Mouse (Mus musculus): ENCODE results near the gene D630003M21Rik. TPM values are rescaled to one million over a fixed set of nuclear protein-coding genes. Genes with fewer than 3 reads are reported as not detected.

The D630003M21Rik gene
- total RNA-seq, 2 experiments from 2014 or later, result not detected

DNA sequence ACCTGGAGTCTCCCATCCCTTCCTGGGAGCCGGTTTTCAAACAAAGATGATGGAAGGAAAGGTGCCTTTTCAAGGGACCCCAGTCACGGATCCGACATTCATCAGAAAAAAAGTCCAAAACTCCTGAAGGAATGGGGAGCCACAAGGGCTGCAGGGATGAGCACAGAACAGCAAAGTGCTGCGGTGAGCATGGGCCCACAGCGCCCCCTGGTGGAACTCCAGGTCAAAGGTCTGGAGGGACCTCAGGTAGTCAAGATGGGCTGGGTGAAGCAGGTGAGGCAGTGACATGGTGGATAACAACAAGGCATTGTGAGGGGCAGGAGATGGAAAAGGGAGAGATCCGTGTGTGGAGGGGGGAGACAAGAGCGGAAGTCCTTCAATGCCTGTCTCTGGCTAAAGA is 24.9 kb downstream of the D630003M21Rik start:
- ATAC-seq (replicated peaks; ENCODE audit: low FRiP score, poor library complexity, severe bottlenecking), result peak; percentile 69; the same call in 1 of the 2 replicates

DNA sequence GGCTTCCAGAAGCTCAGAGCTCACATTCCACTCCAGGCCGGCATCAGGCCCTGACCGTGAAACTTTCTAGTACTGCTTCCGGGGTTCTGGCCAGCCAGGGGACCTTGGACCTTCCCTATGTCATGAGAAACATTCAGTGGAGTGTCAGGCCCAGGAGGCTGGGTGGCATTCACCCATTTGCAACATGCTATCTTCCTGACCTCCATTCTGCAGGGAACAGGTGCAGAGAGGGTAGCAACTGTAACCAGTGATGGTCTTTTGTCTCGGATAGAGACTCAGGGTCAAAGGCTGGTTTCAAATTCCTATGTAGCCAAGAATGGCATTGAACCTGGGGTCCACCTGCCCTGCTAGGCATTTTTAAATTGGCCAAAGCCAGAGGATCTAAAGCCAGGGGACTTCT is 25.3 kb downstream of the D630003M21Rik start:
- no peak for ATAC-seq (replicated peaks; ENCODE audit: low FRiP score, poor library complexity, severe bottlenecking)

DNA sequence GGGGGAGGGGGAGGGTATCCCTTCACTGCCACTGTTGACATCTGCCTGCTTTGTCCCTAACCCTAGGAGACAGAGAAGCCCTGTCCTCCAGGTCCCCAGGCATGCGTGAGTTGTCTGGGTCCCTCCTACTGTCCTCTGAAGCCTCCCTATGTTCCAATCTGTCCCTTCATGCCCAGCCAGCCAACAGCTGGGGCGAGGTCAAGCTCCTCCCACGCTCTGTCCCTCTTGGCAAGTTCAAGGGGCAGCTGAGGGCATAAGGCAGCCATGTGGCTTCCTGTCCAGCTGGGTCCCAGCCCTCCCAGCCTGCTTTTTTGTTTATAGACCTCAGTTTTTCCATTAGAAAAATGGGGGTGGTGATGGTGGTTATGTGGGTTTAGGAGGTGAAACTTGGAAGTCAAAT is 29.7 kb downstream of the D630003M21Rik start:
- ATAC-seq (replicated peaks; ENCODE audit: low FRiP score, poor library complexity, severe bottlenecking), result no peak

DNA sequence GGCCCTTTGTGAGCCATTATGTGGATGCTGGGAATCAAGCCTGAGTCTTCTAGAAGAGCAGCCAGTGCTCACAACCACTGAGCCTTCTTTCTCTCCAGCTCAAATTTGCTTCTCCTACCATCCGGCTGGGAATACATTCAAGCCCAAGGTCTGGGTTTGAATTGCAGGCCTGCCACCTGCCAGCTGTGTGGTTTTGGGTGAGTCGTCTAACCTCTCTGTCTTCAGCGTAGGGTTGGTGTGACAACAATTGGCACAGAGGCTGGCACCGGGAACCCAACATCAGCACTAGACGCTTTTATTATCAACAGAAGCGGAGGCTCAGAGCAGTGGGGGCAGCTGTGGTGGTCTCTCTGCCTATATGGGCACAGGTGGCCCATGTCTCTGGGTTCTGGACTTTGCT is 30.2 kb downstream of the D630003M21Rik start:
- ATAC-seq (replicated peaks; ENCODE audit: low FRiP score, poor library complexity, severe bottlenecking), result no peak

DNA sequence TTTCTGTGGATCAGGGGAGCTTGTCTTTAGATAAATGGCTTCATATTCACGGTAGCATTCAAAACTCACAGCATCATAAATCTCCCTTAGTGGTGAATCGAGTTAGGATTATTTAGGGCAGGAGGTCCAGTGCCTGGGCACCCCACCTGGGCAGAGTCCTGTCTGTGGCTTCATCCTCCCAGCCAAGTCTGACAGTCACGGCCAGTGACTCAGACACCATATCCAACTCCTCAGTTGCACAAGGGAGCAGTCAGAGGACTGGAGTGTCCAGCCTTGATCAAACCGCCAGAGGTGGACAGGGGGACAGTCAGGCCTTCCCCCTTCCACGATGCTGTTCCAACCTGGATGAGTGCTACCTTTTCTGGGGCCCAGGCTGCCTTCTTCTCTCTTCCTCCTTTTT is 31.1 kb downstream of the D630003M21Rik start:
- ATAC-seq (replicated peaks; ENCODE audit: low FRiP score, poor library complexity, severe bottlenecking), result no peak

DNA sequence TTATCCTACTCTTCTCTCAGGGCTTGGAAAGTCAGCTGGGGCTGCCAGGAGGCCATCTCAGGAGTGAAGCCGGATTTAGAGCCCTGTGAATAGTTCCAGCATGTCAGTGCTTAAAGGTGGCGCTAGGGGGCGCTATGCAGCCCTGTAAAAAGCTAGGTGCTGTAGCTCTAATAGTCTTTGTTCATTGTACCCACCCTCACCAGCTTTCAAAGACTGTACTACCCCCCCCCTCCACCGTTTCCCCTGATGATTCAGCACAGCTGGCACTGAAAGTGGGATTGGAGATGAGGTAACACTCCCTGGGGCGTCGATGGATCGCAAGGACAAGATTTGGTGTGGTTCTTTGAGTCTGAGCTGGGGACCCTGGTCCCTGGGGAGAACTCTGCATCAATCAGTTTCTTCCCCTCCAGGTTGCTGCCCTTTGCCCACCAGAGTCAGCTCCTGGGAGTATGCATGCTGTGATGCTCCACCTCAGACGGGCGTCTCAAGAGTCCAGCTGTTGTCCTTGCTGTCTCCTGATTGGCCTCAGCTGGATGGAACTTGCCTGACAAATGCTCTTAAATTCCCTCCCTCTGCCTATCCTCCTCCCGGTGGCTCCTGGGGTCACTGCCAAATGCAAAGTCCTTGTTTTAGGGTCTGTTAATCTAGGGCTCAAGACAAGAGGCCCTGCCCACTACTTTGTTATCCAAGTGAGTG is 33.9 kb downstream of the D630003M21Rik start:
- ATAC-seq (replicated peaks; ENCODE audit: low FRiP score, poor library complexity, severe bottlenecking), result peak; percentile 54; the same call in 1 of the 2 replicates

DNA sequence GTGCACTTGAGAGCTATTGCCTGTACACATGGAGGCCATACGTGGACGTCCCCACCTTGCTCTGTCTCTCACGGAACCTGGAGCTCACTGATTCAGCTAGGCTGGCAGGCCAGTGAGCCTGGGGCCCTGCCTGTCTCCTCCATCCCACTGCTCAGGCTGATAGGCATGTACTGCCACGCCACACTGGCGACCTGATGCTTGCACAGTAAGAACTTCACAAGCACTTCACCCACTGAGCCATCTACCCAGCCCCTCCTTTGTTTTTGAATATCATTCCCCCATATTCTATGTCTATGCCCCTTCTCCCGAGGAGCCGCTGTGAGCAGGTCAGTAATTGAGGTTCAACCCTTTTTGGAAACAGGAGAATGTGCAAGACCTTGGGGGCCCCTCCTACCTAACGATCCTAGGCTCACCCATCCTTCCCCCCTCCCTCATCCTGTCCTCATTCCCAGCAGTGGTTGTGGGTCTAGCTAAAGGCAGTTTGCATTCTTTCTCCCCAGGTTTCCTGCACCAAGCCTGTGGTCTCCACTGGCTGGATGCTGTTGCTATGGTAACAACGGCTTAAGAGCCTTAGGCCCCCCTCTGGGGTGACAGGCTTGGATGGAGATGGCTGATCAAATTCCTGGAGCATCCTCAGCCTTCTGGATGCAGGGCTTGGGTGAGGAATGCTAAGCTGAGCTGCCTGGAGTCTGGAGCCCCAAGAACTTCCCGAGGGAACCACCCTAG is 35.2 kb downstream of the D630003M21Rik start:
- ATAC-seq (replicated peaks; ENCODE audit: low FRiP score, poor library complexity, severe bottlenecking), result no peak

DNA sequence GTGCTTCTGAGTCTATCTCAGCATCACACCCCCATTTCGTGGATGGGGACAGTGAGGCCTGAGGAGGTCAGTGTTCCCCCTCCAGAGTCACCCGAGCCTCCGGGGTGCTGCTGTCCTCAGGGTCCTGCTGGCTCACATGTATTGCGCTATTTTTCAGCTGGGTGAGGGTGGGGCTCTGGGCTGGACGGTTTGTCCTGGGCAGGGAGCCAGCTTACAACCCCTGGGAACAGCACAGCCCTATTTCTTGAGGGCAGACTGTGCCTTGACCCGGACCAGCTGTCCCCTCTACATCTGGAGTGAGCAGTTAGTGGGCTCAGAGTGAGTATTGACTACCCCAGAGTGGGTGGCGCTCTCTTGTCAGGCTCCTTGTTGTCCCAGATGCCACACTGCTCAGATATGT is 37.9 kb downstream of the D630003M21Rik start:
- ATAC-seq (replicated peaks; ENCODE audit: low FRiP score, poor library complexity, severe bottlenecking), result no peak

DNA sequence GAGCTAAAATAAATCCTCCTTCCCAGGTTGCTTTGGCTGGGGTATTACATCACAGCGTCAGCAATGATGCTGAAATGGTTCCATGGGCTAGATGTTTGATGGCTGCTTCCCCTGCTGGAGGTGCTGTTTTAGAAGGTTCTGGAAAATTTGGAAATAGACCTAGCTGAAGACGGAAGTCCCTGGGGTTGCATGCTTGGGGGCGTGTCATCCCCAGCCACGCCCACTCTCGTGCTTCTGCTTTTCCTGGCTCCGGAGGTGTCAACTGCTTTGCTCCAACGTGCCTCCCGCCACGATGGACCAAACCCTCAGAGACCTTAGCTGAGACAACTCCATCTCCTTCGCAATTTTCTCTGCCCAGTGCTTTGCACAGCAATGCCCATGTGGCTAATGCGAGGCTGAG is 39.6 kb downstream of the D630003M21Rik start:
- no peak for ATAC-seq (replicated peaks; ENCODE audit: low FRiP score, poor library complexity, severe bottlenecking)

DNA sequence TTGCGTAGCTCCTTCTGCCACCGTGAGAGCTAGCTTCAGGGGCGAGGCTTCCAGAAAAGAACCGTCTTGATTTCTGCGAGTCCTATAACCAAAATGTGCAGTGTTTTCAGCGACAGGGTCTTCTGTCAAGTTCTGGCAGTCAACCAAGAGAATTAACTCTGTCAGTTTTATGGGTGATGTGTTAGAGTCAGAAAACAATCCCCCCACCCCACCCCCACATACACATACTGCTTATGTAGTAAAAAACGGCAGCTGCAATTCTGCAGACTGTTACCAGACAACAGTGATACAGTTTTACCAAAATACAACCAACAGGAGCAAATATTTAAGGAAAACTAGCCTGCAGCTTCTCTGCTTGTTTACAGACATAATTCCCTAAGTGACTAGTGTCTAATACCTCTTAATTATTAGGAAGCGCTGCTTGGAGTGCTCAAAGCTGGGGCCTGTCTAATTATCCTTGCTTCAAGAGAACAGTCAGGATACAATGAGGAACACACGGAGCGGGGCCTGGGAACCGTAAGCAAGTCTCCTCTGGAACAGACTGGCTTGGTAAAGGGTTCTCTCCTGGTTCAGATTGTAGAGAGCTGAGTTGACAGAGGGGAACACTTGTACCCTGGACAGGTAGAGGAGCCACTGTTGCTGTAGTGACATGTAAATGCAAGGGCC is 42.7 kb downstream of the D630003M21Rik start:
- ATAC-seq (replicated peaks; ENCODE audit: low FRiP score, poor library complexity, severe bottlenecking), result no peak

DNA sequence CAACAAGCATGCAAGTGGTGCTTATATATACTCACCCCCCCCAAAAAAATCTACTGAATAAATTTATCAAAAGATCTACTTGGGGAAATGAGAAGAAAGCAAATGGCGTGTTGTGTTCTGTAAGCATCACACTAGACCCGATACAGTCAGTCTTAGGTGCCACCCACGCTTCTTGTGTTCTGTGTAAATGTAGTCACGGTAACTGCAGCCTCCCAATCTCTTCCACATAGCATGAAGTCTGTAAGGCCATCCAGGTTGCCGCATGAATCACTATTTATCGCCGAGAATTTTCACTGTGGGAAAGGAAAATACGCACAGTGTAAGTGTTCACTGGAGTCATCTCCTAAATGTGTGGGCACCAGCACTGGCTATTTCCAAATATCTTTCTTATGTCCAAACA is 45.8 kb downstream of the D630003M21Rik start:
- ATAC-seq (replicated peaks; ENCODE audit: low FRiP score, poor library complexity, severe bottlenecking), result no peak

DNA sequence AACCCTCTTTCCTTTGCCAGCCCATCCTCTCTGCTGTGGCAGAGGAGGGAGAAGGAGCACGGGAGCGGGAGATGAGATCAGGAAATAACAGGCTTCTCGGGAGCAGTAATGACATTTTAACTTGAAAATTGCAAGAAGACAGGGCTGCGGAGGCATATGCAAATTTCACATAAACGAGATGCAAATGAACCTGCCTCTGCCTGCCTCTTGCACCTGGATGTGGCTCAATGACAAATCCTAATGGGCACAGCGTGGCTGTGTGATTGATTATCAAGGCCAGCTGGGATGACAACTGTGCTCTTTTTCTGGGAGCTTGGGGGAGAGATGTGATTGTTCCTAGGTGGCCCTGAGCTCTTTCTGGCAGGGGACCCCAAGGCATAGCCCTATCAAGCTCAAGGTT is 47.1 kb downstream of the D630003M21Rik start:
- ATAC-seq (replicated peaks; ENCODE audit: low FRiP score, poor library complexity, severe bottlenecking), result no peak

DNA sequence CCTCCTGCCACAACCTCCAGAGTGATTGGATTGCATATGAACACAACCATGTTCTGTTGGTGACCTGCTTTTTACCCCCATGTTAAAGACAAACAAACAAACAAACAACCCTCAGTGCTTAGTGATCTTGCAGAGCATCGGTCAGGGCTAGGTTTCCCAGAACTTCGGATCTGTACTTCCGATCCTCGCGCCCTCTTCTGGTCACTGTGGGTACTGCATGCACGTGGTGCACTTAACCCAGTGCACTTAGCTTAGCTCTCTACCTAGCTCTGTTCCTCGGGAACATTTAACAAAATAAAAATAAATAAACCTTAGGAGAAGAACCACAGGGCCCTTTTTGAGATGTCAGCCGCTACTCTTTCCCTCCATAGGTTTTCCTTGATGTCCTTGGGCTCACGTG is 48.2 kb downstream of the D630003M21Rik start:
- peak; percentile 55; the same call in 1 of the 2 replicates for ATAC-seq (replicated peaks; ENCODE audit: low FRiP score, poor library complexity, severe bottlenecking)

DNA sequence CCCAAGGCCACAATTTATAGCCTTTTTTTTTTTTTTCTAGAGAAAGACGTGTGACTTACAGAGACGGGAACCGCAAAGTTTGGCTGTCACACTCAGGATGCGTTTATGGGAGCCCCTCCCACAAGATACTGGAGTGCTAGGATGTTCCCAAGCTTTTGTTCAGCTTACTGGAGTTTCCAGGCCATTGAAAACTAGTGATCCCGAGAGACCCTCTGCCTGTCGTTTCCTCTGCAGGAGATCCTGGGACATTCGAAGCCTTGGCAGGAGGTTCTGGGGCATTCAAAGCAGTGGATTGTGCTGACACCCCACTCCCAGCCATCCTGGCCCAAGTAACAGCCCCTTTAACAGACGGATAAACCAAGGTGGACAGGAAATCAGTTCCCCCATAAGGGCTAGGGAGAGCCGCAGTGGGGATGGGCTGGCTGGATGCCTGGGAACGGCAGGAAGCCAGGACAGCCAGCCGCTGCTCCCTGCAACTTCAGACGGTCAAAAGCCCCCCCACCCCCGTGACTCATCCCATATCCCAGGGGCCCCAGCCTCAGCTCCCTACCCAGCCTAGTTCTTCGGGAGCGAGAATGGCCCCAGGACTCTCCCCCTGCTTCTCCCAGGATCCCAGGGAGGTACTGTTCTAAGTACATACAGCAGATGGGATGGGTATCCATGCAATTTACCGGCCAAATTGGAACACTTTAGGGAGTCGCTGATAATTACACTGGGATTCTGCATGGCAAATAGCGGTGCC is 49.5 kb downstream of the D630003M21Rik start:
- ATAC-seq (replicated peaks; ENCODE audit: low FRiP score, poor library complexity, severe bottlenecking), result no peak

DNA sequence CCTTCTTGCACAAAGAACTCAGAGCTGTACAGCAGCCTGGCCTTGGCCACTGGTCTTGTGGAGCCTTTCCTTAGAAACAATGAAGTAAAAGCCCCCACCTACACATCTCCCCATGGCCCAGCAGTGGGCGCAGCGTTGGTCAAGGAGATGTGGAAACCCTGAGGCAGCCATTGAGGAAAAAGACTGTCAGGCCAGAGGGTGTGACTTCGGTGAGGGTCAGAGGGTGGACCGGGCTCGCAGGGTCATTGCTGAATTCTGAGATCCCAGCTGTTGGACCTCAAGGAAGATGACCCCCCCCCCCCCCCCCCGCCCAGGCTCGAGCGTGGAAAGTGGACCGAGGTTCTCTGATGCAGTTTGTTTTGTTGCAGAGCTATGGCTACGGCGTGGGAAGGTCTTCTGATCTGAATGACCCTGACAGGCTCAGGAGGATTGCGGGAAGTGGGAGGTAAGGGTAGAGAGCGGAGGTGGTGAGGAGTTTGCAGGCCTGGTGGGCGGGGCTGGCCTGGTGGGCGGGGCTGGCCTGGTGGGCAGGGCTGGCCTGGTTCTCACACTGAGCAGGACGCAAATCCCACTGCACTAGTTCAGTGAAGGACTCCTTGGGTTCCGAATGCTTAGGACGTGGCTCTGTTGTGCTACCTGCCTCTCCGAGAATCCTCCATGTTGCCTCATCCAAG is 50.2 kb downstream of the D630003M21Rik start:
- peak; percentile 54; the same call in 1 of the 2 replicates for ATAC-seq (replicated peaks; ENCODE audit: low FRiP score, poor library complexity, severe bottlenecking)

DNA sequence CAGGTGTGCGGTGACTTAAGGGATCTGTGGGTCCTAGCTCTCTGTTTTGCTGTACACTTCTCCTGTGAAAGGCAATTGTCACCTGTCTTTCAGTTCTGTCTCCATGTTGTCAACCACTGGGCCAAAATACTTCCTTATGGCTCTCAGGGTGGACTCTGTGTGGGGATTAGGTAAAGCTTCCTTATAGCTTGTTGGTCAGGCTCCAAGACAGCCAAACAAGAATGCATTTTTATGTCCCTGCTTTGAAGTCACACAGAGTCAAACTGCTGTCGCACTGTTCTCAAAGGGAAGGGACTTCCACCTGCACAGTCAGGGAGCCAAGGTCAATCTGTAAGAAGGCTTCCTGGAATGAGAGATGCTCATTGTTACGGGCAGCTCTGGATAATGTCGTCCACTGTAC is 50.9 kb downstream of the D630003M21Rik start:
- ATAC-seq (replicated peaks; ENCODE audit: low FRiP score, poor library complexity, severe bottlenecking), result no peak

DNA sequence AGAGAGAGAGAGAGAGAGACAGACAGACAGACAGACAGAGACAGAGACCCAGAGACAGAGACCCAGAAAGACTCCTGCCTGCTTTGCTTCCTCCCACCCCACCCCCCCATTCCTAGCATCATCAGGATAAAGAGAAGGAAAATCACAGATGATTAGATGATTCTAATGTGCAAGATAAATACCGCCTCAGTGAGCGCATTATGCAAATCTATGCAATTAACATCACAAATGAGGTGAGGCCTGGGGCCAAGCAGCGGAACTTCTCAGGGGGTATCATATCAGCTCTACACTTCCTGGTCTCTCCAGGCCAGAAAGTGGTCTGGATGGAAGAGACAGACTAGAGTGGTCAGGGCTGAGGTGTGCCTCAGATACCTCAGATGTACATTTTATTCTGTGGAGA is 51.4 kb downstream of the D630003M21Rik start:
- no peak for ATAC-seq (replicated peaks; ENCODE audit: low FRiP score, poor library complexity, severe bottlenecking)

DNA sequence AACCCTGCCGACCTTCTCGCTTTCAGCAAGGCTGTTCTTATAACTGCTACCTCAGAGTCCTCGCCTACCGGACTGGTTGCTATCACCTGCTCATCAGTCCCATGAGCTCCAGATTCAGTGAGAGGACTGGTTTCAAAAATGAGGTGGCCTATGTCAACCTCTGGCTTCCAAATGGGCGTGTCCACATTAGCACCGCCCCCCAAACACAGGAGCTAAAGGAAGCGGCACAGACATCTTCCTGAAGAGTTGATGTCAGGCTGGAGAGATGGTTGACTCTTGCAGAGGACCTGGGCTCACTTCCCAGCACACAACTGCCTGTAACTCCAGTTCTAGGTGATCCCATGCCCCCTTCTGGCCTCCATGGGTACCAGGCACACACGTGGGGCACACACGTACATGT is 52.3 kb downstream of the D630003M21Rik start:
- no peak for ATAC-seq (replicated peaks; ENCODE audit: low FRiP score, poor library complexity, severe bottlenecking)

DNA sequence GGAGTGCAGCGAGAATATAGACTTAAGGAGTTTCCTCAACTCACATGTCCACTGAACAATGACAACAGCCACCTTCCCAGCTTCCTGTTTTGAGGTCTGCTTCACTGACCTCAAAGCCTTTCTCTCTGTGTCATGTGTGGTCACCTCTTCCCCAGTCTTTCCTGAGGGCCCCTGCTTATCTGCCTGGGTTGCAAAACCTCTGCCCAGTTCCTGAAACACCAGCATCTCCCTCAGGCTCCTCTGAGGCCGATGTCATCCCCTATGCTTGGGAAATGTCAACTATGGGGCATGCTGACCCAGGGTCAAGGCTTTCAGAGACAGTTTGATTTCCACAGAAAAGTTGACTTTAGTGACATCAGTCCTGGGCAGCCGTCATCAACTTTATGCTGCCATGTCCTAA is 53.6 kb downstream of the D630003M21Rik start:
- ATAC-seq (replicated peaks; ENCODE audit: low FRiP score, poor library complexity, severe bottlenecking), result no peak

DNA sequence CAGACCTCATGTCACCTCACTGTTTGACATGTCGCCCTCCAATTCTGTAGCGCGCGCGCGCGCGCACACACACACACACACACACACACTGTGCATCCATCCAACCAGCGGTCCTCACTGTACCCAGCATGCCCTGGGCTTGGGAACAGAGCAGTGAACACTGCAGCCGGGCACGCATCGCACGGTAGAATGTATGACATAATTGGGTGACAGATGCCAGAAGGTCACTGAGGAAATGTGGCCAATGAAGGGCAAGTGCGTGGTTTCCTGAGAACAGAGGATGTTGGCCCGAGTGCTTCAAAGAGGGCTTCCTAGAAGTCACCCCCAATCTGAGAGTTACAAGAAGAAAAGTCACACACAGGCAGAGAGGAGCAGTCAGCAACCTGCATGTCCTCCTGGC is 54.1 kb downstream of the D630003M21Rik start:
- no peak for ATAC-seq (replicated peaks; ENCODE audit: low FRiP score, poor library complexity, severe bottlenecking)
